Mouse (Mus musculus): ENCODE measurements around the gene Galnt7.
"Not testable (repeated sequence)": the region's sequence is repeated elsewhere in the genome, so short reads cannot be mapped to it uniquely, and the experiment has no call there.

GRCm38 (mm10) chr8:57505500-57505899 lies 147.3 kb downstream of the Galnt7 start:
- not testable (repeated sequence) for TF ChIP-seq GATA1 (IDR thresholded peaks at IDR 0.05; ENCODE audit: borderline replicate concordance, low read length); FLI1 (IDR thresholded peaks at IDR 0.05; ENCODE audit: low read length)
